Mouse (Mus musculus): ENCODE results near the gene Creb3l2. TPM values are rescaled to one million over a fixed set of nuclear protein-coding genes. Genes with fewer than 3 reads are reported as not detected.
A peak's percentile ranks its signal among the peaks of the same experiment; 100 is the strongest.
"Not testable (repeated sequence)": the region's sequence is repeated elsewhere in the genome, so short reads cannot be mapped to it uniquely, and the experiment has no call there.

The Creb3l2 gene
- polyA plus RNA-seq, 1 experiment from 2014 or later, result 4.1 TPM

DNA sequence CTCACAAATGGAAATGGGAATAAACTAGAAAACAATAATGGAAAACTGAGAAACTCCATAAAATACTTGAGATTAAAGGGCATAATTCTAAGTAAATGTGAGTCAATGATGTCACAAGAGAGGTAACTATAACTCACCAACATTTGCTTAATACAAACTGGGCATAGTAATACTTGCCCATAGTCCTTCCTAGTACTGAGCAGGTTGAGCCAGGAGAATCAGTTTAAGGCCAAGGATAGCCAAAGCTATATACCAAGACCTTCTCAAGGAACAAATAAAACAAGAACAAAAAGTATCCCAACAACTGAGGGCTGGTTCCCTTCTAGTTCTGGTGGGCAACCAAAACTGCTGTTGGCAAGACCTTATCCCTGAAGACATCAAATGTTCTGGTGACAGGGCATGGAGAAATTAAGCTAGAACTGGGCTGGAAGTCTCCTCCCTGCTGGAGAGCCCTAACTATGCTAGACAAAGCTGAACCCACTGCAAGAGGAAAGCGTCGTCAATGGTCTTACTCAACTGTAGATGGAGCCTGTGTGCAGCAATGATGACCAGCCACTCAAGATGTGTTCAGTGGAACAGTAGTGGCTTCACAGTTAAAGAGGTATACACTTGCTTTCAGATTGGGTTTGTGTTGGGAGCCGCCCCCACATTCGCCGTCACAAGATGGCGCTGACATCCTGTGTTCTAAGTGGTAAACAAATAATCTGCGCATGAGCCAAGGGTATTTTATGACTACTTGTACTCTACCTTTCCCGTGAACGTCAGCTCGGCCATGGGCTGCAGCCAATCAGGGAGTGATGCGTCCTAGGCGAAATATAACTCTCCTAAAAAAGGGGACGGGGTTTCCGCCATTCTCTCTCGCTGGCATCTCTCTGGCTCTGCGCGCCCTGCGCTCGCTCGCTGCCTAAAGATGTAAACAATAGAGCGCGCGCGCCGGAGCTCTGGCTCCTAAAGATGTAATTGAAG is 21.9 kb upstream of the Creb3l2 start:
- peak; percentile 97 for ATAC-seq (ENCODE audit: low FRiP score)
- not testable (repeated sequence) for H3K9ac ChIP-seq (replicated peaks); H3K36me3 ChIP-seq; H3K27ac ChIP-seq (replicated peaks); H3K9me3 ChIP-seq (replicated peaks); H3K27me3 ChIP-seq (replicated peaks); H3K4me1 ChIP-seq
- Histone ChIP-seq H3K4me2 (peak overlapping the region; percentile 58), H3K4me3 (replicated peaks) (peak overlapping the region; percentile 40)
- WGBS, result under 1% methylated on average over 7 of the region's 25 CpGs

DNA sequence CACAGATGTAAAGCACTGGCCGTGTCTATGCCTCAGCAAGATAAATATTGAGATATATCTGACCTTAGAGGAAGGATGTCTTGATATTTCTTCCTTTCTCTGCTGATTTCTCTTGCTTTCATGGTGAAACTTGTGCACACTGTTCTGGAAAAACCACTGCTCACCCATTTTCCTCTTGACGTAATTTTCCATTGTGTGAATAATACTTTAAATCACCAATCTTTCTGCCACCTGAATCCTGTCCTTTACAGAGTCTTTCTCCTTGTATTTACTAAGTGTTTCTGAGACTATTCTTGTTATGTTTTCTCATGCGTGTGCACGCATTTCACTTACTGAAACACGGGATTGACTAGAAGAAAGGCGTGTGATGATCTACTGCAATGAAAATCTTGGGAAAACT is 18.7 kb upstream of the Creb3l2 start:
- WGBS, result 91% methylated on average over 6 of the region's 6 CpGs
- Histone ChIP-seq H3K9me3 (replicated peaks) (no peaks in the 10 kb centered on the region), H3K27me3 (replicated peaks) (no peaks in the 10 kb centered on the region), H3K9ac (replicated peaks) (no peak overlapping the region), H3K4me1 (peaks cover 4% of the 10 kb centered on the region; the same call in 1 of the 2 replicates), H3K36me3 (no peaks in the 10 kb centered on the region), H3K27ac (replicated peaks) (no peak overlapping the region), H3K4me2 (no peak overlapping the region), H3K4me3 (replicated peaks) (no peak overlapping the region)
- no peak for ATAC-seq (ENCODE audit: low FRiP score)

DNA sequence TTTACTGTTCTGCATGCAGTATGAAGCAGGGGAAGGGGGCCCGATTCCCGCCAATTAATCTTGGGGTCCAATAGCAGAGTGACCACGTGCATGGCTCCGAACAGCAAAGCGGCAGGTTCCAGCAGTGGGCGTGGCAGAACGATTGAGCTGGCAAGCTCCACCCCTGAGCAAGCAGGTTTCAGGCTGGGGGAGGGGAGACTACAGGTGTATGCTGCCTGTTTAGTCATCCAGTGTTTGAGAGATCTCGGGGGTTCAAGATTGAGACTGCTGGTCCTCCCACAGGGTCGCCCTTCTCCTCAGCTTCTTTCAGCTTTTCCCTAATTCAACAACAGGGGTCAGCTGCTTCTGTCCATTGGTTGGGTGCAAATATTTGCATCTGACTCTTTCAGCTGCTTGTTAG is 17.7 kb upstream of the Creb3l2 start:
- 58% methylated on average over 9 of the region's 9 CpGs for WGBS
- not testable (repeated sequence) for H3K4me2 ChIP-seq; H3K4me3 ChIP-seq (replicated peaks); ATAC-seq (ENCODE audit: low FRiP score); H3K9ac ChIP-seq (replicated peaks); H3K4me1 ChIP-seq; H3K27me3 ChIP-seq (replicated peaks); H3K27ac ChIP-seq (replicated peaks); H3K9me3 ChIP-seq (replicated peaks); H3K36me3 ChIP-seq

DNA sequence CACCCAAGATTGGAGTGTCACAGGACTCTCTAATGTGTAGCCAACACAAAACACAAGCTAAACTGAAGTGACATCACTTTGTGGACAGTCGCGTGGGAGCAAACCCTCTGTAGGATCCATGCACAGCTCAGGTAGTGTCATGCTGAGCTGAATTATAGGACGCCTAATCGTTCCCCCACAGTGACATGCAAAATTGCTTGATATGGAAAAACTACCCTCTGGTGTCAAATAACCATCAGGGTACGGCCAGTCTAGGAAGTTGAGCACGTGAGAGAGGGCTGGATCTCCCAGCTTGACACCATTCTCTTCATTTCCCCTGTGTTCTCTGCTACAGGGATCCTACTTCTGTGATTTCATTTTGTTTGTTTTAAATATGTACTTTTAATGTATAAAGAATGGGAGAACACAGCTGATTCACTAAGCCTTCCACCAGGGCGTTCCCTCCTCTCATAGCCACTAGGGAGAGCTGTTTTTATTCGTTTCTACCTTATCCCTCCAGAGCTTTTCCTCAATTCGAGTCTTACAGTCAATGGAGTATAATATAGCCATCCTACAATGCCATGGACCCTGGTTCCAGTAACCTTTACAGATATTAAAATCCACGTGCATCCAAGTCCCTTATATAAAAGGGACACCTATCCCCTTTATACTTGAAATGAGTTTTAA is 16.2 kb upstream of the Creb3l2 start:
- WGBS, result 41% methylated on average over 10 of the region's 10 CpGs
- H3K4me3 ChIP-seq (replicated peaks), result no peak overlapping the region
- no peaks in the 10 kb centered on the region for H3K27me3 ChIP-seq (replicated peaks)
- no peaks in the 10 kb centered on the region for H3K36me3 ChIP-seq
- no peak overlapping the region for H3K9ac ChIP-seq (replicated peaks)
- H3K27ac ChIP-seq (replicated peaks), result no peak overlapping the region
- ATAC-seq (ENCODE audit: low FRiP score), result no peak
- H3K9me3 ChIP-seq (replicated peaks), result no peaks in the 10 kb centered on the region
- H3K4me2 ChIP-seq, result no peak overlapping the region
- H3K4me1 ChIP-seq, result no peaks in the 10 kb centered on the region

DNA sequence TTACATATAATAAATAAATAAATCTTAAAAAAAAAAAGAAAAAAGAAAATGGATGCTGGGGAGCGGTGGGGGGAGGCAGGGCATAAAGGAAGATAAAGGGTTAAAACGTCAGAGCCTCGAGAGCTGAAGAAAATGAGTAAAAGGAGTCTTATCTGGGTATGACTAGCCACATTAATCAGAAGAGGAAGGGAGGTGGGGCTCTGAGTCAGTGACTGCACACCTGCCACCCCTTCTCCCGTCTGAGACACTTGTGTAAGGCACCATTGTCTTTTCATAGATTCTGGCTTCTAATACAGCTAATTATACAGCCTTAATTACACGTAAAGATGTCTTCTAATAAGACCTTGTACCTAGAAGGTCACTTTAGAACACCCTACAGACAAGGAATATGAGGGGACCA is 13.6 kb upstream of the Creb3l2 start:
- Histone ChIP-seq H3K9me3 (replicated peaks) (no peaks in the 10 kb centered on the region), H3K4me2 (no peak overlapping the region), H3K4me3 (replicated peaks) (no peak overlapping the region), H3K27me3 (replicated peaks) (no peaks in the 10 kb centered on the region), H3K4me1 (no peaks in the 10 kb centered on the region), H3K36me3 (no peaks in the 10 kb centered on the region), H3K9ac (replicated peaks) (no peak overlapping the region), H3K27ac (replicated peaks) (no peak overlapping the region)
- ATAC-seq (ENCODE audit: low FRiP score), result no peak
- 72% methylated on average over 5 of the region's 5 CpGs for WGBS

DNA sequence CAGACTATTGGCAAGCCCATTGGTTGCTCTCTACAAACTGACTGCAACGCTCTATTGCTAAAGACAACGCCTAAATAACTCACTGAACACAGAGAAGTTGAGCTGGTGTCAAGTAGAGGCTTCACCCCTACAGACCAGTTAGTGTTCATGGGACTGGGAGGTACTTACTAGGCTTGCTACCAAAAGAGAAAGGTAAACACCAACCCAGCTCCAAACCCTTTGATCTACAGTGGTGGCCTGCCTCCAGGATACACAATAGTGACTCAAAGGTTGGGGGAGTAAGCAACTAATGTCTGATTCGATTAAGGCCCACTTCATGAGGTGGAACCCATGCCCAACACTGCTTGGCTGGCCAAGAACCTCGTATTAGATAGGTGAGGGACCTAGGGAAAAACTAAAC is 11.1 kb upstream of the Creb3l2 start:
- H3K4me1 ChIP-seq, result no peaks in the 10 kb centered on the region
- no peaks in the 10 kb centered on the region for H3K27me3 ChIP-seq (replicated peaks)
- H3K4me3 ChIP-seq (replicated peaks), result no peak overlapping the region
- no peaks in the 10 kb centered on the region for H3K36me3 ChIP-seq
- ATAC-seq (ENCODE audit: low FRiP score), result no peak
- no peak overlapping the region for H3K27ac ChIP-seq (replicated peaks)
- H3K9me3 ChIP-seq (replicated peaks), result no peaks in the 10 kb centered on the region
- 80% methylated on average over 4 of the region's 4 CpGs for WGBS
- H3K4me2 ChIP-seq, result no peak overlapping the region
- no peak overlapping the region for H3K9ac ChIP-seq (replicated peaks)

DNA sequence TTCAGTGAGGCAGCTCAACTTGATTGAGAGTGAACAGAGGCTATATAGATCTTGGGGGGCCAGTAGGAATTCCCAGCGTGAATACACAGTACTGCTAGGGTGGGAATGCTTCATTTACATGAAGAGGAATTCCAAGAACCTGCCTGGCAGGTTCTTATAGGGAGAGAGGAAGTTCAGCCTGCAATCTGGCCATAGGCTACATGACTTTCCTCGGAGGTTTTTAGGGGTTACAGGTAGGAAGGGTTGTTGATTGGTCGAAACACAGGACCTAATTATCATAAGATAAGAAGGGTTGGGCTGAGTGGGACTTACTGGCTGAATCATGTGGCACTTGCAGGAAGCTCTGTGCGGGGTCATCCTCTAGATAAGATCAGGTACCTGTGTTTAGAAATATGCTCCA is 9.7 kb upstream of the Creb3l2 start:
- Histone ChIP-seq H3K27ac (replicated peaks) (no peak overlapping the region), H3K36me3 (no peaks in the 10 kb centered on the region), H3K9me3 (replicated peaks) (no peaks in the 10 kb centered on the region), H3K4me1 (no peaks in the 10 kb centered on the region), H3K27me3 (replicated peaks) (no peaks in the 10 kb centered on the region), H3K4me2 (no peak overlapping the region), H3K9ac (replicated peaks) (no peak overlapping the region), H3K4me3 (replicated peaks) (no peak overlapping the region)
- 60% methylated on average over 4 of the region's 4 CpGs for WGBS
- no peak for ATAC-seq (ENCODE audit: low FRiP score)

DNA sequence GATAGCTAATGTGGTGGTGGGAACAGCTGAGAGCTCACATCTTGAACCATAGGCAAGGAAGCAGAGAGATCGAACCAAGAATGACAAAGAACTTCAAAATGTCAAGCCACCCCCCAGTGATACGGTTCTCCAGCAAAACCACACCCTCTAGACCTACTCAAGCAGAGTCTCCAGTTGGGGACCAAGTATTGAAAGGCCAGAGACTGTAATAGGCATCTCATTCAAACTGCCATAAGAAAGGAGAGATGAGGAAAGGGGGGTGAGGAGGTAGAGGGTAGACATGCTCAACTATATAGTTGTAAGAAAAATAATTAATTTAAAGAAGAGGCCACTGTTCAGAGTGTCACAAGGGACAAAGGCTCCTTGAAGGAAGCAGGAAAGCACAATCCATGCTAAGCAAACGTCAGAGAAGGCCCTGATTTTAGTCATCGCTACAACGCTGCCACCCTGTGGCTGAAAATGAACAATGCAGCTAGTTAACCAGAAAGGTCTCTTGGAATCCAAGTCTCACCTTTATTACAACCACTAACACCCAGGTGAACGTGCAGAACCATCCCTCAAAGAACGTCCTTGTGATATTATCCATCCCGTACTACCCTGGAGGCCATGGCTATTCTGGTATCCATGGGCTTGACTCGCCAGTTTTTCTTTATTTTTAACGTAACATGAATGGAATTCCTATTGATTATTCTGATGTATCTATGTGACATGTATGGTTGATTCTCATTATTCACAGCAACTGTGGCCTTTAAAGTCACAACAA is 5.9 kb upstream of the Creb3l2 start:
- H3K4me2 ChIP-seq, result no peak overlapping the region
- no peak overlapping the region for H3K4me3 ChIP-seq (replicated peaks)
- H3K27ac ChIP-seq (replicated peaks), result no peak overlapping the region
- H3K4me1 ChIP-seq, result peaks cover 2% of the 10 kb centered on the region; the same call in 1 of the 2 replicates
- peak; percentile 74 for ATAC-seq (ENCODE audit: low FRiP score)
- 26% methylated on average over 10 of the region's 10 CpGs for WGBS
- H3K27me3 ChIP-seq (replicated peaks), result no peaks in the 10 kb centered on the region
- no peak overlapping the region for H3K9ac ChIP-seq (replicated peaks)
- no peaks in the 10 kb centered on the region for H3K36me3 ChIP-seq
- H3K9me3 ChIP-seq (replicated peaks), result no peaks in the 10 kb centered on the region

DNA sequence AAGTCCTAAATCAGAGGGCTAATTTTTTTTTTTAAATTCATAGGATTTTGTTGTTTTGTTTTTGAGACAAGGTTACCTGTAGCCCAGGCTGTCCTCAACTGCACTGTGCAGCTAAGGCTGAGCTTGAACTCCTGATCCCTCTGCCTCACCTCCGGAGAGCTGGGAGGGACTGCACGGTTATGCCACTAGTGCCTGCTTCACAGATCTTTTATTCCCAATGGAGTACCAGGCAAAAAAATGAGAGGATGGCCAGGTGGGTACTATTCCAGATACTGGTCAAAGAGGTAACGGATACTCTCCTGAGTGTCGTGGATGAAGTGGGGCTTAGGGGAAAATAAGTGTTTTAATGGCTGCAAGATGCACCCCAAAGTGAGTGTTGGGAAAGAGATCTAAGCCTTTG is 835 bp upstream of the Creb3l2 start:
- peak; percentile 19; the same call in 1 of the 2 replicates for ATAC-seq (ENCODE audit: low FRiP score)

DNA sequence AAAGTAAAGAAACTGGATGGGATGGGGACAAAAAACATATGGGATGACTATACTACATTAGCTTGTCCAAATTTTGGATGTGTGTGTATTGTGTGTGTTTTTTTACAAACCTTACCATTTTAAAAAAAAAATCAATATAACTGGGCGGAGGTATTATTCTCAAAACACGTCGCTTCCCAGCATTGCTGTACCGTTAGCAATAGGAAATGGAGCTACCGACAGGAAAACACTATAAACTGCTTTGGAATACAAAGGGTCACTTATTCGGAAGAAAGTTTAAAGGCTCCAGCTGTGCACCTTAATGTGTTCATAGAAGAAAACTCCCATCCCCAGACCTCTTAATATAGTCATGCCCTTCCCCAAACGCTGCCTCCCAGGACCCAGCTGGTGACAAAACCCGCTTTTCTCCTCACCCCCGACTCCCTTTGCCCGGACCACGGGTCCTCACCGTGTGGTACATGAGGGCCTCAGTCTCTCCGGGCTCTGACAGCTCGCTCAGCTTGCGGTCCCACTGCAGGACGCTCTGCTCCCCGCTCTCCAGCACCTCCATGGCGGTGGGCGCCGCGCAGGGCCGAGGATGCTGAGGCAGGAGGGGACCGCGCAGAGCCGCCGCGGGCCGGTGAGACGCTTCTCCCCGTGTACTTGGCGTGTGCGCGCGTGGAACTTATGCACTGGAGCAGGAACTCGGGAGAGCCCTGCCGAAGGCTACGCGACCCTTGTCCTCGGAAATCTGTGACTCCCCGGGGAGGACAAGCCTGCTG is 515 bp downstream of the Creb3l2 start:
- Histone ChIP-seq H3K4me1 (peaks cover 15% of the 10 kb centered on the region; the same call in 1 of the 2 replicates), H3K9ac (replicated peaks) (peak overlapping the region; percentile 54), H3K36me3 (no peaks in the 10 kb centered on the region), H3K27ac (replicated peaks) (peak overlapping the region; percentile 78), H3K27me3 (replicated peaks) (no peaks in the 10 kb centered on the region), H3K4me3 (replicated peaks) (peak overlapping the region; percentile 69), H3K4me2 (peak overlapping the region; percentile 82), H3K9me3 (replicated peaks) (no peaks in the 10 kb centered on the region)
- 1% methylated on average over 40 of the region's 40 CpGs for WGBS
- ATAC-seq (ENCODE audit: low FRiP score), result peak; percentile 60

More for the DNA sequence above, 835 bp upstream of the Creb3l2 start:
- Histone ChIP-seq H3K9ac (replicated peaks) (peak overlapping the region; percentile 45; the same call in 1 of the 2 replicates), H3K27me3 (replicated peaks) (no peaks in the 10 kb centered on the region), H3K4me3 (replicated peaks) (peak overlapping the region; percentile 69), H3K36me3 (no peaks in the 10 kb centered on the region), H3K9me3 (replicated peaks) (no peaks in the 10 kb centered on the region), H3K27ac (replicated peaks) (peak overlapping the region; percentile 68), H3K4me1 (peaks cover 15% of the 10 kb centered on the region; the same call in 1 of the 2 replicates), H3K4me2 (peak overlapping the region; percentile 82)
- WGBS, result 44% methylated on average over 4 of the region's 4 CpGs
